Mouse (Mus musculus) midbrain, embryonic 11.5 days (tissue): ENCODE results near the gene Nktr. TPM values are rescaled to one million over a fixed set of nuclear protein-coding genes. Genes with fewer than 3 reads are reported as not detected.
A peak's percentile ranks its signal among the peaks of the same experiment; 100 is the strongest.

ENCODE experiments used
- ATAC-seq: fragments of 200-750 bp; cut with Nextera tagmentation; 2 replicates; pipeline ENCODE4 v1.8.0; 2017; ENCODE audit warnings: moderate TSS enrichment, moderate library complexity; ENCODE audit not compliant: low FRiP score
- DNase-seq: peaks from one replicate; pipeline ENCODE4 v3.0.0; 2015; ENCODE audit warnings: low spot score; ENCODE audit errors: missing footprints
- H3K27ac ChIP-seq: fragments of 300-500 bp; sonication (generic); 2 replicates; pipeline ENCODE4 v1.5.1; 2014; ENCODE audit warnings: low read depth, low read length
- H3K27me3 ChIP-seq: fragments of 300-500 bp; sonication (generic); 2 replicates; pipeline ENCODE4 v1.6.1; 2014; ENCODE audit warnings: mild to moderate bottlenecking, low read length, moderate library complexity, mixed read lengths; ENCODE audit not compliant: control insufficient read depth, insufficient read depth
- H3K36me3 ChIP-seq: fragments of 300-500 bp; sonication (generic); 2 replicates; pipeline ENCODE4 v1.6.1; 2014; ENCODE audit warnings: mild to moderate bottlenecking, low read length, moderate library complexity, mixed read lengths; ENCODE audit not compliant: control insufficient read depth, insufficient read depth
- H3K4me1 ChIP-seq: fragments of 300-500 bp; sonication (generic); 2 replicates; pipeline ENCODE4 v1.6.1; 2014; ENCODE audit warnings: low read length; ENCODE audit not compliant: control insufficient read depth, insufficient read depth
- H3K4me2 ChIP-seq: fragments of 300-500 bp; sonication (generic); 2 replicates; pipeline ENCODE4 v1.6.1; 2014; ENCODE audit warnings: mild to moderate bottlenecking, moderate library complexity
- H3K4me3 ChIP-seq: fragments of 300-500 bp; sonication (generic); 2 replicates; pipeline ENCODE4 v1.5.1; 2014; ENCODE audit warnings: low read depth, low read length
- H3K9ac ChIP-seq: fragments of 300-500 bp; sonication (generic); 2 replicates; pipeline ENCODE4 v1.6.1; 2014; ENCODE audit warnings: low read length
- H3K9me3 ChIP-seq: fragments of 300-500 bp; sonication (generic); 2 replicates; pipeline ENCODE4 v1.6.1; 2016; ENCODE audit warnings: low read length; ENCODE audit not compliant: control insufficient read depth
- WGBS: fragments of 180-500 bp; shearing (Covaris S2); extraction: QIAGEN DNeasy Blood & Tissue Kit; methylation state at CpG from one replicate; pipeline ENCODE4 v1.1.7; 2014; 5-methylcytosine and 5-hydroxymethylcytosine counted together
- polyA plus RNA-seq: library from polyadenylated mRNA; unstranded; fragments of >200 nt; fragmentation: Nextera tagmentation; extraction: Ambion mirVana; gene quantifications from 2 replicates; pipeline ENCODE4 v1.2.1, GENCODE M21; 2014

Nktr gene
- polyA plus RNA-seq, 1 experiment from 2014 or later: 61.6 TPM

GRCm38 (mm10) chr9:121765166-121765855, 46.3 kb downstream of the Nktr start:
- no peak overlapping the region for H3K27ac ChIP-seq
- no peaks in the 10 kb centered on the region for H3K9me3 ChIP-seq
- H3K36me3 ChIP-seq: no peaks in the 10 kb centered on the region; the same call in 1 of the 2 replicates
- H3K27me3 ChIP-seq: no peaks in the 10 kb centered on the region
- H3K4me3 ChIP-seq: no peak overlapping the region
- ATAC-seq (no peak), DNase-seq (no peak)
- no peak overlapping the region for H3K4me2 ChIP-seq
- H3K9ac ChIP-seq: no peak overlapping the region
- H3K4me1 ChIP-seq: peaks cover 12% of the 10 kb centered on the region
- WGBS: 90% methylated on average over 16 of the region's 16 CpGs

DNA sequence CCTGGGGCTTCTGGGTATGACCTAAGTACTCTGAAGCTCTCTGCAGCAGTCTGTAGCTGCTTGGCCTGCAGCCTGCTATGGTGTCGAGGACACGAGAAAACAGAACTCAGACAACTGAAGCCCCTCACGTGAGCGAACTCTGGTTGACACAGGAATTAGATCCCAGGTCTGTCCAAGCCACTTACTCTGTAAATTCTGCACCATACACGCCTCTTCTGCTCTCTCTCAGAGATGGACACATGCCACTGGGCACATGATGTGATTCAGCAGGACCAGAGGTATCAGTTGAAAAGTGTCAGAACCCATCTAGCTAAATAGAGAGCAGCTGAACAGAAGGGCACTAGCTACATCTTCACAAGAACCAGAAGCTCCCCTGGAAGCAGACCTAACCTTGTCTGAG, 53.4 kb downstream of the Nktr start:
- Histone ChIP-seq H3K4me2 (no peak overlapping the region), H3K27me3 (peaks cover 8% of the 10 kb centered on the region), H3K9ac (no peak overlapping the region), H3K36me3 (no peaks in the 10 kb centered on the region), H3K4me3 (no peak overlapping the region), H3K4me1 (no peaks in the 10 kb centered on the region), H3K27ac (no peak overlapping the region), H3K9me3 (no peaks in the 10 kb centered on the region)
- 80% methylated on average over 5 of the region's 5 CpGs for WGBS
- ATAC-seq: no peak
- DNase-seq: no peak

DNA sequence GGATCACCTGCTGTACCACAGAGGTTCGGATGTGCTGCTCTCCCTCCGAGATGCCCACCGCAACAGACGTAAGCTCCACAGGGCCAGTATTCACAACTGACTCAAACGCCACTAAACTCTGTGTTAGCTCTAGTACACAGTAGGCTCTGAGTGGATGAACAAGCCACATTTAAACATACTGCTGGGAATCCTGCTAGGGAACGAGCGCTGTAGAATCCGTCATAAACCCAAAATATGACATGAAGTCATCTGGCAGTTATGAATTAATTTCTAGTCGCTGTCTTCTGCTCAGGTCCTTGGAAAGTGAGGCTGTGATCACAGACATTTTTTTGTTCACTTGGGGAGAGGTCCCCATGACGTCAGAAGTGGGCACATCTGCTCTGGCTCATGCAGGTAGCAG, 57.0 kb downstream of the Nktr start:
- no peaks in the 10 kb centered on the region for H3K9me3 ChIP-seq
- H3K4me3 ChIP-seq: no peak overlapping the region
- 81% methylated on average over 10 of the region's 10 CpGs for WGBS
- no peak overlapping the region for H3K9ac ChIP-seq
- no peaks in the 10 kb centered on the region for H3K36me3 ChIP-seq
- DNase-seq: no peak
- peaks cover 4% of the 10 kb centered on the region for H3K4me1 ChIP-seq
- H3K27me3 ChIP-seq: peaks cover 29% of the 10 kb centered on the region
- no peak overlapping the region for H3K27ac ChIP-seq
- no peak overlapping the region for H3K4me2 ChIP-seq
- ATAC-seq: no peak

DNA sequence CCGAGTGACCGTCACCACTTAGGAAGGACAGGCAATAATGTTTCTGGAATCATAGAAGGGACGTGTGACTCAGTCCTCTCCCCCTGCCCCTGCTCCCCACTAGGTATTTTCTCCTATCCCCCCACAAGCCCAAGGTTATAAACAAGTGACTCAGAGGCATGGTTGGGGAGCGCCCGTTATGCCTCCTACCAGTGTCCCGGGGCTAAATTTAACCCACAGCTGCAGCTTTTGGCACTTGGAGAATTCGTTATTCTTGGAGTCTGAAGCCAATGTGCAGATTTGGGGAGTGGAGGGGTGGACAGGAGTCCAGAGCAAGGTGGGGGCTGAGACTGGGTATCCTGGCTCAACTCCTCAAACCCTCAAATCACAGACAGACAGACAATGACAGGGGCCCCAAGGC, 57.5 kb downstream of the Nktr start:
- no peak overlapping the region for H3K4me3 ChIP-seq
- WGBS: 87% methylated on average over 7 of the region's 7 CpGs
- peaks cover 29% of the 10 kb centered on the region for H3K27me3 ChIP-seq
- H3K9me3 ChIP-seq: no peaks in the 10 kb centered on the region
- H3K9ac ChIP-seq: no peak overlapping the region
- ATAC-seq (no peak), DNase-seq (no peak)
- H3K36me3 ChIP-seq: no peaks in the 10 kb centered on the region
- H3K4me2 ChIP-seq: no peak overlapping the region
- H3K27ac ChIP-seq: no peak overlapping the region
- H3K4me1 ChIP-seq: peaks cover 4% of the 10 kb centered on the region

DNA sequence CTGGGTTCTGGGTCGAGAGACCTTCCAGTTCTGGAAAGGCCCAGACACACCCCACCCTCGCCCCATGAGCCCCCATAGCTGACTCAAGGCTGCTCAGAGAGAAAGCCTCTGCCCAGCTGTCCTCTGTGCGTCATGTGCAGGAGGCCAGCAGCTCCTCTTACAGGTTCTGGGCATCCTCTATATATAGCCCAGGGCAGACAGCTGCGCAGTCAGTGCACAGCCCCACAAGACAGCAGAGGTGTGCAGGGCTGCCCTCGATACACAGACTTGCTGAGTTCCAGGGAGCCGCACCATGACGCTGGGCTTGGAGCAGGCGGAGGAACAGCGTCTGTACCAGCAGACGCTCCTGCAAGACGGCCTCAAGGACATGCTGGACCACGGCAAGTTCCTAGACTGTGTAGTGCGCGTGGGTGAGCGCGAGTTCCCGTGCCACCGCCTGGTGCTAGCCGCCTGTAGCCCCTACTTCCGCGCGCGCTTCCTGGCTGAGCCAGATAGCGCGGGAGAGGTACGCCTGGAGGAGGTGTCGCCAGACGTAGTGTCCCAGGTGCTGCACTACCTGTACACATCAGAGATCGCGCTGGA, 58.6 kb downstream of the Nktr start, which contains the start of gene Klhl40:
Gene Klhl40, plus strand, starts transcription at position 124 of the 582 bp plus-strand sequence.
- no peak within 1 kb of the TSS for H3K27ac ChIP-seq
- H3K4me1 ChIP-seq: peaks cover 4% of the 10 kb centered on the region
- H3K9ac ChIP-seq: no peak within 1 kb of the TSS
- ATAC-seq (peak; percentile 14; the same call in 1 of the 2 replicates), DNase-seq (peak; percentile 82)
- H3K4me2 ChIP-seq: peak within 1 kb of the TSS; percentile 36
- no peaks in the 10 kb centered on the region for H3K9me3 ChIP-seq
- 23% methylated on average over 30 of the region's 30 CpGs for WGBS
- no peaks in the 10 kb centered on the region for H3K36me3 ChIP-seq
- peaks cover 29% of the 10 kb centered on the region for H3K27me3 ChIP-seq
- H3K4me3 ChIP-seq: peak within 1 kb of the TSS; percentile 20

DNA sequence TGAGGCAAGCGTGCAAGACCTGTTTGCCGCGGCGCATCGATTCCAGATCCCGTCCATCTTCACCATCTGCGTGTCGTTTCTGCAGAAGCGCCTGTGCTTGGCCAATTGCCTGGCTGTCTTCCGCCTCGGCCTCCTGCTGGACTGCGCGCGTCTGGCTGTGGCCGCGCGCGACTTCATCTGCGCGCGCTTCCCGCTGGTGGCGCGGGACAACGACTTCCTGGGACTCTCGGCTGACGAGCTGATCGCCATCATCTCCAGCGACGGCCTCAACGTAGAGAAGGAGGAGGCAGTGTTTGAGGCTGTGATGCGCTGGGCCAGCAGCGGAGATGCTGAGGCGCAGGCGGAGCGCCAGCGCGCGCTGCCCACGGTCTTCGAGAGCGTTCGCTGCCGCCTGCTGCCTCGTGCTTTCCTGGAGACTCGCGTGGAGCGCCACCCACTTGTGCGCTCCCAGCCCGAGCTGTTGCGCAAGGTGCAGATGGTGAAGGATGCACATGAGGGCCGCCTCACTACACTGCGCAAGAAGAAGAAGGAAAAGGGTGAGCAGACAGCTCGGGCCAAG, 59.2 kb downstream of the Nktr start:
- Histone ChIP-seq H3K9ac (no peak overlapping the region), H3K36me3 (no peaks in the 10 kb centered on the region), H3K27me3 (peaks cover 29% of the 10 kb centered on the region), H3K4me3 (peak overlapping the region; percentile 20), H3K4me2 (peak overlapping the region; percentile 36), H3K27ac (no peak overlapping the region), H3K9me3 (no peaks in the 10 kb centered on the region), H3K4me1 (peaks cover 4% of the 10 kb centered on the region)
- WGBS: 16% methylated on average over 54 of the region's 54 CpGs
- no peak for ATAC-seq
- DNase-seq: no peak

DNA sequence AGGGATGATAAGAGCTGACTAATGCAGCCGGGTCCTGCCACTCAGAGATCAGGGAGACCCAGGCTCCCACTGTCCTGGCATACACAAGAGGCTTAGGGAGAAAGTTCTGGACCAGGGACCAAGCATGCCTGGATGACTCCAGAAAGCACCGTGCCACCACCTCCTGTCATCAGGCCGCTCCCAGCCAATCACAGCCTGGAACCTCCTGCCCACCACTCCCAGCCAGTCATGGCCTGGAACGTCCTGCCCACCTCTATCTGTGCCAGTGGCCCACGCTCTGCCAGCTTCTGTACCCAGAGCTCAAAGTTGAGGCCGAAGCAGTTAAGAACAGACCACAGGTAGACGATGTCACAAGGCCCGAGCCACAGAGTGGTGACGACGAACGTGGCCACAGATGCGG, 65.8 kb downstream of the Nktr start:
- no peak for ATAC-seq

DNA sequence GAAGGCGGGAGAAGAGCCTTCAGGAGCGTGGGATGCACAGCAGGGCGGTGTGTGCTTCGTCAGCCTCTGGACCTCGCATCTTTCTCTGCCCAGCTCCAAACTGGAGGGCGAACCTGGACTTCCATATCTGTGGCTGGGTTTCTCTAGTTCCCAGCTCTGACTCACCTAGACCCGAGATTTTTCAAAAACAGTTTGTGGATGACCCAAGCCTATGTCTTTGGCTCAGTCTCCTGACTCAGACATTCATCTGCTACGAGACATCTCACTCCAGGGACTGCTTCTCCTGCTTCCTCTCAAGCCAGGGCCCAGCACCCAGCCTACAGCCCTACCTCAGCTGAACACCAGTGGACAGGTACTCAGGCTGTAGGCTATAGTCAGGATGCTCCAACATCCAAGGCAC, 66.3 kb downstream of the Nktr start:
- no peaks in the 10 kb centered on the region for H3K27me3 ChIP-seq
- ATAC-seq (no peak), DNase-seq (no peak)
- 87% methylated on average over 8 of the region's 8 CpGs for WGBS
- no peaks in the 10 kb centered on the region for H3K9me3 ChIP-seq
- H3K9ac ChIP-seq: no peak overlapping the region
- H3K4me1 ChIP-seq: no peaks in the 10 kb centered on the region
- no peaks in the 10 kb centered on the region for H3K36me3 ChIP-seq
- no peak overlapping the region for H3K27ac ChIP-seq
- no peak overlapping the region for H3K4me2 ChIP-seq
- H3K4me3 ChIP-seq: no peak overlapping the region

More for the DNA sequence above, 65.8 kb downstream of the Nktr start:
- Histone ChIP-seq H3K9me3 (no peaks in the 10 kb centered on the region), H3K4me2 (no peak overlapping the region), H3K4me3 (no peak overlapping the region), H3K27ac (no peak overlapping the region), H3K9ac (no peak overlapping the region), H3K27me3 (no peaks in the 10 kb centered on the region), H3K4me1 (no peaks in the 10 kb centered on the region), H3K36me3 (no peaks in the 10 kb centered on the region)
- WGBS: 87% methylated on average over 12 of the region's 12 CpGs
- no peak for DNase-seq

GRCm38 (mm10) chr9:121786359-121786758, 67.4 kb downstream of the Nktr start:
- Histone ChIP-seq H3K9ac (no peak overlapping the region), H3K27ac (no peak overlapping the region), H3K36me3 (no peaks in the 10 kb centered on the region), H3K4me1 (no peaks in the 10 kb centered on the region), H3K4me2 (no peak overlapping the region), H3K9me3 (no peaks in the 10 kb centered on the region), H3K4me3 (no peak overlapping the region), H3K27me3 (no peaks in the 10 kb centered on the region)
- ATAC-seq (no peak), DNase-seq (no peak)
- 70% methylated on average over 2 of the region's 2 CpGs for WGBS
